Mouse (Mus musculus) kidney, adult 9 months (tissue): ENCODE data around the gene Mea1.
A peak's percentile ranks its signal among the peaks of the same experiment; 100 is the strongest.

ENCODE experiments used
- DNase-seq: peaks from one replicate; pipeline ENCODE4 v3.0.0; 2022

The Mea1 gene

DNA sequence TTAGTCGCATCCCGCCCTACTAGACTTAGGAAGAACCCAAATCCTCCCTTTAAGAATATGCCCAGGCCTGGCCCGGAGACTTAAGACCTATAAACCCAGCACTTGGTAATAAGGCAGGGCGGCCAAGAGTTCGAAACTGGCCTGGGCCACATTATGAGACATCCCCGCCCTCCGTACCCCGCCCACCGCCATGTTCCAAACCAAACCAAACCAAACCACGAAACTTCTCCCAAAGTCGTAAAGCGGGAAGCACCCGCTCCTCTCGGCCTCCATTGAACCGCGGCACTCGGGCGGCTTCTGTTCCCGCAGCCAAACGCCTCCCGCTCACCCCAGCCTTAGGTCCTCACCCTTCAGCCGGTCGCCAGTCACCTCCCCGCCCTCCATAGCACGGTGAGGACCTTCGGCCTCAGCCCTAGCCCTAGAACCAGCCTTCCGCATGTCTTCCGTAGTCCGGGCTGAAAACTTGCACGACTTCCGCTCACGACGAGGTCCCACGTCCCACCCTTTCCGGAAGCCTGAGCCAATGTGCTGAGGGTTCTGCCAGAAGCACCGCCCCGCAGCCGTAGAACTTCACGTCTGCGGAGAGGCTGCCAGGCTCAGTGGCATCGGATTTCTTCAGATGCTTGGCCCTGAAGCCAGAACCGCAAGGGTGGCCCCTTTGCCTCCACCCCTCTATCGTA lies 4.6 kb upstream of the Mea1 start, which contains the start of gene Rrp36:
Gene Rrp36, minus strand, starts transcription at position 503 of the 680 bp plus-strand sequence.
- peak; percentile 94 for DNase-seq

DNA sequence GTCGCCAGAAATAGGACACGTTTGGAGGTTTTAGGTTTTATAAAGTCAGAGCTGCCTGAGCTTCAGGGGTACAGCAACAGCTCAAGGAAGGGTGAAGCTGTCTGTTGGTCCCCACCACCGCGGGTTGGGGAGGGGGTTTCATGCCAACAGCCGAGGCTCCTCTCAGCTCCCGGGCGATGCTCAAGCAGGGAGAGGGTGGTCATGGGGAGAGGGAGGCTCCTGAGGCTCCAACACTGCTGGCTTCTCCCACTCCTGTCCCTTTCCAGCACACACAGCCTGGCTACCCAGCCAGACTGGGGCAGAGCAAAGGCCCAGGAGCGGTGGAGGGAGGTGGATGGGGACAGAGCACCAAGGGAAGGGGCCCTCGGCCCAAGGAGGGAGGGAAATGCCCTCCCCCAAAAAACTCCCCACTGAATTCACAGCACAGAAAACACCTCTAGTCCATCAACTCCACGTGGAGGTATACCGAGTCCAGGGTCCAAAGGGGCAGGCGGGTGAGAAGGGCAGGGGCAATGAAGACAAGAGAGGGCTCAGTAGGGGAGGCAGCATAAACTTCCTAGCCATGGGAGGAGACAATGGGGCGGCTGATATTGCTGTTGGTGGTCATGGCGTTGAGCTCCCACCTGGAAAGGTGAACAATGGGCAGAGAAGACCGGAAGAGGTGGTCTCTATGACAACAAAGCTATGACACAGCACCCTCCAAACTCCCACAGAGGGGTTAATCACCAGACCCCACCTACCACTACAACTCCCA lies 3.9 kb upstream of the Mea1 start:
- DNase-seq = peak; percentile 39

DNA sequence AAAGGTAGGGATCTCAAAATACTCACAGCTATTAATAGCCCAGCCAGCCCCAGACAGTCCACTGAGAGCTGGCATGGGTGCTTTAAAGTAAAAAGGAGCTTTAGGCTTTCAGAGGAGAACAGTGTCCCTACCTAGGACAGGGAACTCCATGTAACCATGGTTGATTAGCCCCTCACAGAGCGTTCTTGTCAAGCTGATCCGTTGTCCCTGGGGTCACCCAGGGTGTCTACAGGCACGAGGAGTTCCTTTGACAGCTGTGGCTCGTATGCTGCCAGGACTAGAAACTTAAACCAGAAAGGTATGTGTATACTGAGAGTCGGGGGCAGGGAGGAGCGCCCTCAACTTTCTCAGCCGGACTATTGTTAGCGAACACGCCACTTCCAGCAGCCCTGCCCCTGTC lies 318 bp downstream of the Mea1 start:
- no peak for DNase-seq

DNA sequence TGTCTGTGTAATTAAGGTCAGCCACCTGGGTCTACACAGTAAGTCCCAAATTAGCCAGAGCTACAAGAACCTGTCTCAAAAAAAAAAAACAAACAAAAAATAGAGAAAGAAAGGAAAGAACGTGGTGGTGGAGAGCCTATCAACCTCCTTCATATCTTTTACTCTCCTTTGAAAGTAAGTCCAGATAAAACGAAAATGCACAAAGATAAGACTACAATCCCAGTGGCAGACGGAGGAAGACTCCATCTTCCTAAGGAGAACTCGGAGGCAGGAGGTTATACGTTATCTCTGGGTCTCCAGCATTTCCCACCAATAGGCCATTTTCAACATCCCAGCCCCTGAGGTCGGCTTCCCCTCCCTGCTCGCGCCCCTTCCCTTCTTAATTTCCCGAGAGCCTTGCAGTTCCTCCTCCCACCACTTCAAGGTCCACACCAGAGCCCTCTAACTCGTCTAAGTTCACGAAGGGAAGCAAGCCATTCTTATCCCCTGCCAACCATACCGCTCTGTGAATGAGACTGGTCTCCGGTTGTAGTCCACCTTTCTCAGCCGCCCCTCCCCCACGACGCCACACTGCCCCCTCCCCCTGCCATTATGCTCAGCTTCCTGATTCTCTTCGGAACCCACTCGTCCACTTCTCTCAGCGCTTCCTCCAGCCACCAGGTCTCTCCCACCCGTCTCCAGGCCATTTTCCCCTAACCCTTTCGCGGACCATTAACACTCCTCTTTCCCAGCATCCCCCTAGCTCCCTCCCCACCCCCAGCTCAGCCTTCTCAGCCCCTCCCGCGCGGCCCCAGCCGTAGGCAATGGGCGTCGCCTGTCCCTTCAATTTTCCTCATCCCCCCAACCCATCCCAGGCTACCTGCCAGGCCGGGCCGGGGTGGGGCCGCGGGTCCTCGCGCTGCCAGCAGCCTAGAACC lies 1.5 kb downstream of the Mea1 start:
- peak; percentile 51 for DNase-seq

DNA sequence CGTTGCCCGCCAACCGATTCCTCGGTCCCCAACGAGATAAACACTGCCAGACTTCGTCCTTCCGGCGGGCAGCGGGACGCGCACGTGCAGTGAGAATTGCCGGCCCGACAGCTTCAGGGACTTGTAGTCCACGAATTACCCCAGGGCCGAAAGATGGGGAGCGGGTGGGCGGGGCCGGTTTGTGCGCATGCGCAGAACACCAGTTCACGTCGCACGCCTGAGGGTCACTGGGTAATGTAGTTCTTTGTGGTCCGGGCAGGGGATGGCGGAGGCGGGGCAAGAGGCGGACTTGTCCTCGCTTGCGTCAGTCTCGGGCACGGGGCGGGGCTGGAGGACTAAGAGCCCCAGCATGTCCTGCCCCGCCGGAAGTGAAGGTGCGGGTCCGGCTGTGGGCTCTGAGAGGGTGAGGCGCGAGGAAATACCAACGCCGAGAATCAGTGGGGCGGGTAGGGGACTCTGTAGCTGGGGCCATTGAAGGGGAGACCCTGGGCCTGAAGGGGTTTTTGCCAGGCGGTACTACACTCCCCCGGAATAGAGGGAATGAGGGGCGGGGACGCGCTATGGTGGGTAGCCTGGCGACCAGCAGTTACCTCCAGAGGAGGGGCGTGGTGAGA lies 2.3 kb downstream of the Mea1 start, which contains the start of gene Klhdc3:
Gene Klhdc3, minus strand, starts transcription at position 155 of the 614 bp plus-strand sequence.
- peak; percentile 97 for DNase-seq

DNA sequence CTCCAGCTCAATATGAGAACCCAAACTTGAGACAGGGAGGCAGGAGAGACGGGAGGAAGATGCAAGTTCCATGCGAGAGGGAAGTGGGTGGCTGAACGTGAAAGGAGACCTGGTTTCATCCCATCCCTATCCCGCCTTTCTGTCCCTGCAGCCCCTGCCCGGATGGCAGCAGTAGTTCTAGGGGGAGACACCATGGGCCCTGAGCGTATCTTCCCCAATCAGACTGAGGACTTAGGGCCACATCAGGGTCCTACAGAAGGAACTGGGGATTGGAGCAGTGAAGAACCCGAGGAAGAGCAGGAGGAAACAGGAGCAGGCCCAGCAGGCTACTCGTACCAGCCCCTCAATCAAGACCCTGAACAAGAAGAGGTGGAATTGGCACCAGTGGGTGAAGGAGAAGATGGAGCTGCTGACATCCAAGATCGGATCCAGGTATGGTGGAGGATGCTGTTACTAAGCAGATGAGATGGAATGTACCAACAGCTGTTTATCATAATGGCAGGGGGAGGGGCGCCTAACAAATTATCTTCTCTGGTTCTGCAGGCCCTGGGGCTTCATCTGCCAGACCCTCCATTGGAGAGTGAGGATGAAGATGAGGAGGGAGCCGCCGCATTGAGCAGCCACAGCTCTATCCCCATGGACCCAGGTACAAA lies 3.0 kb downstream of the Mea1 start:
- no peak for DNase-seq

DNA sequence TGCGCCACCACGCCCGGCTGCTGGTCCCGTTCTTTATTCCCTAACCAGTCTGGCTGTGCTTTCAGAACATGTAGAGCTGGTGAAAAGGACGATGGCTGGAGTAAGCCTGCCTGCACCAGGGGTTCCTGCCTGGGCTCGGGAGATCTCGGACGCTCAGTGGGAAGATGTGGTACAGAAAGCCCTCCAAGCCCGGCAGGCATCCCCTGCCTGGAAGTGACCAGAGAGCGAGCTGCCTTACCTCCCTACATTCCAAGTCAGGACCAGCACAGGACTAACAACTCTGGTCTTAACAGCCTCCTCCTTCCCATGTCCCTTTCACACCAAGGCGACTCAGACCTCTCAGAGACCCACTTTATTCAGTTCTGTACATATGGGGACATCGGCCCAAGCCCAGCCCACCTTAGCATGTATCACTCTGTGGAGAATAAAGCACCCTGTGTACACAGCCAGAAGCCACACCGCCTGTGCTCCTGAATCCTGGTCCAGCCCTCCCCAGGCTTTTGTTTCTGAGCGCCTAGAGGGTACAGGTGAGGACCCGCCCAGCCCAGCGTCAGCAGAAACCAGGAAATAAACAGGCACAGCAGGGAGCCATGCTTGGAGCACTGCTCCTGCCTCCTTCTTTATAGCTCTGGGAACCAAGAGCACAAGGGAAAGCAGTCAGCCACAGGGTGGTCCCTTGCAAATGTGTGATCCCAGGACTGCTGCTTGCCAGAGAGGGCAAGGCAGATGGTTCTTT lies 4.2 kb downstream of the Mea1 start:
- no peak for DNase-seq

DNA sequence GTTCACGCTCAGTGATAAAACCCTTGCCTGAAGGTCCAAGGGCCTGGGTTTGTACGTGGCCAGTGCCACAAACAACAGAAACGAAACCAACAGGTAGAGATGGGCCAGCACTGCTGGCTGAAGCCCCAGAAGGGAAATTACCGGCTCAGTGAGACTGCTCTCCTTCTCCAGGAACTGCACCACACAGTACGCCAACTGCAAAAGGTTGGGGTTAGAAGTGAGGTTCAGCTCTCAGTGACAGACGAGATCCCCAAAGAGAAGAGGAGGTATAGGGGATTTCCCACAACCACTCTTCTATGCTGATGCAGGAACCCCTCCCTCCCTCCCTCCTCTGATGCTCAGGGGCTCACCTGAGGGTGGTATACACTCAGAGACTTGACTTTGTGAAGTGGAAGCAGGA lies 7.3 kb downstream of the Mea1 start:
- DNase-seq = no peak

DNA sequence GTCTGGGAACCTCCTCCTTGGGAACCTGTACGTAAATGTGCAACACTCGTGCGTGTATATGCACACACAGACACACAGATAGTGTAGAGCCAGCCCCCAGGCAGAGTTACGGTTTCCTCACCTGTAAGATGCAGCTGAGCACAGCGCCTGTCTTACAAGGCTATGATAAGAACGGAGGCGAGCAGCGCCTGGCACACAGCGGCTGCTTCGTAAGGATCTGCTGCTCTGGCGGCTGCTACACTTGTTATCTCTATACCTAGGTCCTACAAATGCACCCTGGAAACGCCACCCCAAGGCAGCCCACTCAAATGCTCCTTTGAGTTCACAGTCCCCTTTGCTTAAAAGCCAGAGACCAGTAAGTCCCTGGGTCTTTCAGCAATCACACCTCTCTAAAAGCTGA lies 12.1 kb downstream of the Mea1 start:
- DNase-seq = no peak

DNA sequence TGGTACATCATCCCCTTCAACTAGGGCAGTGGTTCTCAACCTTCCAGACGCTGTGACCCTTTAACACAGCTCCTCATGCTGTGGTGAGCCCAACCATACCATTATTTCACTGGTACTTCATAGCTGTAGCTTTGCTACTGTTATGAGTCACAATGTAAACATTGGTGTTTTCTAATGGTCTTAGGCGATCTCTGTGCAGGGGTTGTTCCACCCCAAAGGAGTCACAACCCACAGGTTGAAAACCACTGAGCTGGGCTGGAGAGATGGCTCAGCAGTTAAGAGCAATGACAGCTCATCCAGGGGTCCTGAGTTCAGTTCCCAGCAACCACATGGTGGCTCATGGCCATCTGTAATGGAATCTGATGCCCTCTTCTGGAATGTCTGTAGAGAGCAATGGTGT lies 12.8 kb downstream of the Mea1 start:
- no peak for DNase-seq

DNA sequence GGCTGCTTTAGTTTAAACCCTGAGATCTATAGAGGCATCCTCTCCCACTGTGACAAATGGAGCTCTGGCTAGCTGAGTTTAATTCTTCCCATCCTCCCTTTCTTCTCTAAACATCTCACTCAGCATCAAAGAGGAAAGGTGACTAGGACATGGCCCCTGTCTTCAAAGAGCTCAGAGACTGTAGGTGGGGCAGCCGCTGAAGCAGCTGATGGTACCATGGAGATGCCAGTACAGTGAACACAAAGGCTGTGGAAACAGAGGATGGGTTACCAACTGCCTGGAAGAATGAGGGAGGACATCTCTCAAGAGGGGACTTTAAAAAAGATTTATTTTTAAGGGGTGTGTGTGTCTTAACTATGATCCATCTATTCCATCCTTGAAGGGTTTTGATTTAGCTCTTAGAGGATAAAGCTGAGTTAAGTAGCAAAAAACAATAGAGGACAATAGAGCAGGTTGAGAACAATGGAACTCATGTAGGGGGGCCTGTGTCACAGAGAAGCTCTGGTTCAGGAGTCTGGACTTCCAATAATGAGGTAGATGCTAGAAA lies 16.0 kb downstream of the Mea1 start:
- DNase-seq = no peak

DNA sequence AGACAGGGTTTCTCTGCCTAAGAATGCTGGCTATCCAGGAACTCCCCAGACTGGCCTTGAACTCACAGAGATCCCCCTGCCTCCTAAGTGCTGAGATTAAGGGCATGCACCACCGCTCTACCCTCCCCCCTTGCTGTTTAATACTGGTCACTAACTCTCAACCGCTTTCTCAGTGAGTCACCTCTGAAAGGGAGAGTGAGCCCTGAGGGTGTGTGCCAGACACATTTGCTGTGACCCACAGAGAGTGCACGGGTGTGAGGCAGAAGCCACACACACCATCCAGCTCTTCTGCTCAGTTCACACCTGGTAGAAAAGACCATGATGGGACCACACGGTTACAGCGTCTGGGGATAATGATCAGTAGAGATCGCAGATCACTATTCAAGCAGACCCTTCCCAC lies 19.9 kb downstream of the Mea1 start:
- no peak for DNase-seq

DNA sequence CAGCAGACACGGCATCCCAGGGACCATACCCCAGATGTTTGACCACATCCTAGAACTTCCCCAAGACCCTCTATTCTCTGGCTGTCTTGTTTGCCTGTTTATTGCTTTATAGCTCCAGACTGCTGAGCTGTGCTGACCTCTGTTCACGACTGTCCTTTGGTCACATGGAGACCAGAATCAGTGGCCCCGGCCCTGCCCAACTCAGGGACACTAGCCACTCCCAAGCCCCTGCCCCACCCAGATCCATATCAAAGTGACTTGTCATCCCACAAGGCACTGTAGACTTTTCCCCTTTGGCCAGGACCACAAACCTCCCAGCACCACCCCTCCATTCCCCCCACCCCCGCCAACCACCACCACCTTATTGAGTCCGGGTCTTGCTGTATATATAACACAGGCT lies 20.7 kb downstream of the Mea1 start:
- DNase-seq = no peak

DNA sequence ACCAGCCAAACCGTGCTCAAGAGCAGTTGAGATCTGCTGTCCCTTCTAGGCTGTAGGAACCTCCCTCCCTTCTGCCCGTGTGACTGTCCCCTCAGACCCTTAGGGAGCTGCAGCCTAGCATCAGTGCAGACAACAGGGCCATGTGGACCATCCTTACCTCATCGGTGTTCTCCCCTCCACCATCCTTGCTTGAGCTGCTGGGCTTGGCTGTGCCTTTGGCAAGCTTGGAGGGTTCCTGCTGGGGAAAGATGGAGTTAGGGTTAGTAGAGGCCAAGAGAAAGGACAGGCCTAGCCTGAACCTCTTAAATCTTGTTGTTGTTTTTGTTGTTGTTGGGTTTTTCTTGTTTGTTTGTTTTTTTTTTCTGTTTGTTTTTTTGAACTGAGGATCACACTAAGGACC lies 21.3 kb downstream of the Mea1 start:
- no peak for DNase-seq

DNA sequence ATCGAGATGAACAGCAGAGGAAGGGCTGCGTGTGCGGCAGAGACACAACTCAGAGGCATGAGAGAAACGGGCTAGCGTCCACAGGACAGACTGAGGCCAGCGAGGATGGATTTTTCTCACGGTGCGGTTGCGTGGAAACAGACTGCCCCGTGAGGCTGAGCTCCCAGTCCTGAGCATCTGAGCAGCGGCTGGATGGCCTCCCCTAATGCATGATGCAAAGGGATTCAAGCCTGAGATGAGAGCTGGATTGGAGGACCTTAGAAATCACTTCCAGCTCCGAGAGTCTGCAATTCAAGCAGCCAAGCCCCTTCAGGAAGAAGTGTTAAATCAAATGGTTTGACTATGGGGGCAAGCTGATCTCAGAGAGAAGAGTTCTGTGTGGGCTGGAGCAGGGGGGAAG lies 22.9 kb downstream of the Mea1 start:
- no peak for DNase-seq

DNA sequence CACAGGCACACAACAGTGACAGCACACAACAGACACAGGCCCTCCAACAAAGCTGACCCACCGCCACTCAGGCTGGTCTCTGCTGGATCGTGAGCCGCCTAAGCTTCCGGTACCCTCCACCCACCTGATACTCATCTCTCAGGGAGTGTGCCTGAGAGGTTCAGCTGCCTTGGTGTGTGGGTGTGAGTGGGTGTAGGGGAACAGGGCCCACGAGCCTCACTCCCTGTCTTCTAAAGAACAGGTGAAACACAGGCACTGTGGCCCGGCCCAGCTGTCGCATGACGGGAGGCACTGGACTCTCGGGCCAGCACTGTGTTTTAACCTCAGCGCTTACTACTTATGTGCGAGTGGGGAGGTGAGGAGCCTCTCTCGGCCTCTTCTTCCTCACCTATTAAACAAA lies 23.5 kb downstream of the Mea1 start:
- DNase-seq = no peak

DNA sequence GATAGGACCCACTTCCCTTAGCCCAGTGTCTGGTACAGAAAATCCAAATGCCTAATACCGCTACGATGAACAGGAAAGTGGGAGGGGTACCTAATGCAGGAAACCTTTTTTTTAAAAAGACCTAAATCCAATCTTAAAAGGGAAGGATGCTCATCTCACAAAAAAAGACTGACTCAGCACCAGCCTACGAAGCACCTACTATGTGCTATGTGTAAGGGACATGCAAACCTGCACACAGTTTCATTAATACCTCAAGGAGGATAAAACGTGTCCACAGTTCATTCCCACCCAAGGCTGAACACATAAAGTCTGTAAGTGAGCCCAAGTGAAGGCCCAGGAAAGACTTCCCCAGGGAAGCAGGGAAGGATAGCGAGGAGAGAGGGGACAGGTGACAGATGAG lies 23.9 kb downstream of the Mea1 start:
- no peak for DNase-seq

DNA sequence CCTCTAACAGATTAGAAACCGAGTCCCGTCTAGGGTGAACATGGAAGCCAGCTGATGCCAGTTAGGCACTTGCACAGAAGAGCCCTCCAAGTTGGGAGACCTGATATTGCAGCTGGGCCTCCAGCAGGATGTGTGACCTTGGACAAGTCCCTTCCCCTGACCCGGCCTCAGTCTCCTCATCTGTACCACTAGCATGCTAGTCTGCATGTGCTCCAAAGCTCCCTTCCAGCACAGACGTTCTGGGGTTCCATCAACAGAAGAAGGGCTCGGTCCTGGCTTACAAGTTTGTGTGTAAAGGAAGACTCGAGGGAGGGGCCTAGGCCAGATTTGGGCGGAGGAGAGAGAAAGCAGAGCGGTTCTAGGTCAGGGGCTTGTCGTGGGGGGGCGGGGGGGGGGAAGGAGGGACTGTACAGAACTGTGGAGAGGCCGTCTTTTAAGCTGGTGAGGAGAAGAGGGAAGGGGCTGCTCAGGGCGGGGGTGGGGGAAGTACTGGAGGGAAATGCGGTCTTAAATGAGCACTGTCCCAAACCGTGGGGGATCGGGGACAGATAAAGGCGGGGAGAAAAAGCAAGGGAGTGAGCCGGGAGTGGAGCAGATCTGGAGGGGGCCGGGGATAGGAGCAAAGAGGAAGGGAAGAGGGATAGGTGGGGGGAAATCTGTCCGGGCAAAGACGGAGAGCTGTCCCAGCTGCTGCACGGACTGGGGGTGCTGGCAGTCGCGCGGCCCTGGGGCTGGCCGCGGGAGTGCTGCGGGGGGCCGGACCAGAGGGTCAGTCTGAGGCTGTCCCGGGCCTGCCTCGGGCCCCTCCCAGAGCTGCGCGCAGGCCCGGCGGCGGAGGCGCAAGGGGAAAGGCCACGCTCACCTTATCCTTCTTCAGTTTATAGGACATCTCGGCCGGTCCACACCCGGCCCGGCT lies 25.6 kb downstream of the Mea1 start:
- DNase-seq = no peak

DNA sequence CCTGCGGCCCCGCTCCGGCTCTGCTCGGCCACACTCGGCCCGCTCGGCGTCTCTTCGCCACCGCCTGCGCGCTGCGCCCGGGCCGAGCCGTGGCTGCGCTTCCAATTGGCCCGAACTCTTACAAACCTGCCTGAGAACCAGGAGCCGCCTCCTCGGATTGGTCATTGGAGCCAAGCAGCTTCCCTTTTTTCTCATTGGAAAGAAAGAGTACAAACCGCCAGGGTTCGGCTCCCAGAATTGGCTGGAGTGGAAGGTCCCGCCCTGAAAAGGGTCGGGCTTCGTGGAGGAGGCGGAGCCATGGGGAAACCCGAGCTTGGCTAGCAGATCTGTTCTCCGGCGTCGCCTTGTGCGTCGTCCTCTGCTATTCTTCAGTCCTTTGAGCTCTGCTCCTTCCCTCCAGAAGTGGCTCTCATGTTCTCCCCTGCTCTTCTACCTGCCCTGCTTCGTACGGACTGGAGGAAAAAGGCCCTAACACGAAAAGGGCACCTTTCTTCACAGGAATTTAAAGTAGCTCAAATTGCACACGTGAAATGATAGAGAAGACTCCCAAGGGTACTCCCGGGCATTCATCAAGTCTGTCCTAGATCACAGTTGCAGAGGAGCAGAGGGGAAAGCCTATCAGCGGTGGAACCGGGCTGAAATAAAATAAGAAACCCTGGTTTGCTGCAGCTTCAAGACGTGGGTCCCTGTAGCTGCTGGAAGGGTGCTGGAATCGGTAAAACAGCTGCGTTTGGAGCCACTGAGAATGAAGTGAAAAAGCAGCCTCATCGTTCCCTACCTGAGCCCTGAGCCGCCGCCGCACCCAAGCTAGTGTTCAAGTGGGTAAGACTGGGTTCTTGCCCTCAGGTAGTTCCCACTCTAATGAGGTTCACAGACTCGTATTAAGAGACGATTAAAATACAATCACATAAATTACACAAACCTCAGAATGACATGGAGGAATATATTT lies 26.6 kb downstream of the Mea1 start, which contains the start of gene Ppp2r5d:
Gene Ppp2r5d, minus strand, starts transcription at position 225 of the 949 bp plus-strand sequence.
- peak; percentile 99 for DNase-seq
